Mouse (Mus musculus) c-Kit-positive CD71-negative TER-119-negative erythroid progenitor cells, embryonic 14.5 days (primary cell): ENCODE data around the gene Tns3.

Experiments
- DNase-seq: peaks from one replicate; pipeline ENCODE4 v3.0.0-alpha.2; 2013; ENCODE audit warnings: low read depth

The Tns3 gene

DNA sequence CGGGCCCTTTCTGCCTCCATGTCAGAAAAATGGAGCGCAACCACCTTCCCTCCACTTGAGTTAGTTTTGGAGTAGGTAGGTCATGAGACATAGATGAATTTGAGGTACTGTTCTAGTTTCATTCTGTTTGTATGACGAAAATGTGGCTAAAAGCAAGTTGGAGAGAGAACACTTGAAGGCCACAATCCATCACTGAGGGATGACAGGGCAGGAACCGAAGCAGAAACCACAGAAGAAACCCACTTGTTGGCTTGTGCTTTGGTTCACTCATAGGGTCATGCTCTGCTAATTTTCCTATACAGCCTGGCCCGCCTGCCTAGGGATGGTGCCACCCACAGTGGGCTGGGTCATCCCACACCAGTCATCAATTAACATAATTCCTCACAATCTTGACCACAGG is 14.9 kb upstream of the Tns3 start:
- no peak for DNase-seq

DNA sequence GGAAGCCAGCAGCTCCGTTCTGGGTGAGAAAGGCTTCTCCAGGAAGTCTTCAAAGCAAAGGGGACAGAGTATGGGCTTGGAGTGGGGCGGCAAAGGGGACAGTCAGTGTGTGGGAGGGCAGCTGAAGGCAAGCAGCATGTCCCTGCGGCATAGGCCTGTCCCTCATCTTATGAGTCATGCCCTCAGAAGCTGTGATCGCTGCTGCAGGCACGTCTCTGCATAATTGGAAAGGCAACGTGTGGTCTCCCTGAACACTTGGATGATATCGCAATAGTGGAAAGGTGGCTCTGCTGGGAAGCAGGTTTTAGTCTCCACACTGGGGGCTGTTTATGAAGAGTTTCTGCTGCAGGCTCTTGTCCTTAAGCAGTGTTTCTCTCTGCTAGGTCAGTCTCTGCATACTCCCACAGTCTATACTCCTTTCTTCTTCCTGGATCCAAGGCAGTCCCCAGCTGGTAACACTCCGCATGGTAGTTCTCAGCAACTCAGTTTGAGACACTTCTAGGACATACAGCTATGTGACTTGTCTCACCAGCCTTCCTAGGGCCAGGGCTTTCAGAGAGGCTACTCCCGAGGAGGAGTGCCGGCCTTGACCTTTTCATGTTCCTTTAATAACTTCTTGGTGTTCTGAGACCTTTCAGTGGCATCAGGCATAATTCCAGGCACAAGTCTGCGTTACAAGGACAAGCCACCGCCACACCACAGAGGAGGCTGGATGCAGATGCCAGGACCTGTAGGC is 14.1 kb upstream of the Tns3 start:
- DNase-seq, result no peak

DNA sequence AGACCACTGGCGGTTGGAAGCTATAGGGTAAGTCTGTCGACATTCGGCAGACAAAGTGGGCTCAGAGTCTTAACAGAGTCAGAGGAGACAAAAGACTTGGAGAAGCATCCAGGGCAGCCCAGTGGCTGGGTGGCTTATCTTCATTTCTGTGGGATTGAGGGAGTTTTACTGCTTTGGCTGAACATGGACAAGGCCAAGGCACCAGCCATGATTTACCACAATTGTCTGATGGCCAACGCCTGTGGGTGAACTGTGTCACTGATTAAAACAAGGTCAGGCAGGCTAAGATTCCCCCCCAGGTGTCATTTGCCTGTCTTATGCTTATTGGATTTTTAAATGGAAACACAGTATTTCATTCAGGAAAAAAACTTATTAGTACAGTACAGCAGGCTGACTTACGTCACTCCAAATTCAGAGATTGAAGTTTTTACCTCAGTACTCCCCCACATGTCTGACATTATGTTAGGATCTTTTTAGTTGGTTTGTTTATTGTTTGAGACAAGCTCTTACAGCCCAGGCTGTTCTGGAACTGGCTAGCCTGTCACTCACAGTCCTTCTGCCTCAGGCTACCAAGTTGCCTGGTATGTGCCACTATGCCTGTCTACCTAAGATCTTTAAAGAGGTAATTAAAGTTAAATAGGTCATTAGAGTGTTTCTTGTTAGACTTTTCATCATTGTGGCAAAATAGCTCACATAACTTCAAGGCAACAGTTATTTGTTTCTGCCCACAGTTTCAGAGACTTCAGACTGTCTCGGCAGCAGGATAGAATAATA is 11.6 kb upstream of the Tns3 start:
- DNase-seq, result no peak

DNA sequence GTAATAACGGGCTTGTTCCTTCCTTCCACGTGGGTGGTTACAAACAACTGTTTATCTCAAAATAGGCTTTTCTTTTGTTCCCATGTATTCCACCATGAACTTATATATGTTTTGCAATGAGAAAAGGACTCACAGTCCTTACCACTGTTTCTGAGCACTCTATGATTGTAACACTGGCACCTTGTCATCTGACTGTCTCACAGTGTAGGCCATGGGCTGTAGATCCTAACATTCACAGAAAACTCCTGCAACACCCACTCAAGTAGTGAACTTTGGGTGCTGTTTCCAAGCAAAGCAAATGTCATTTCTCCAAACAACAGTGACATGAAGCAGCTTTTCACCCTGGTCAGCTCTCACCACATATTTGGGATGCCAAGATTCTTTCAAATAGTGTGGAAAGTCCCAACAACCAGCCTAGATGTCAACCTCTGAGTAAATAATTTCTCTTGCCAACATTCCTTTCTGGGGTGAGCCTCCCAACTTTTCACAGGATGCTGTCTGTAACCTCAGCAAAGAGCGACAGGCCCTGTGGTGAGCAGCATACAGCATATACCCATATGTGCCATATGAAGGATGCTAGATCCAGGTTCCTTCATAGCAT is 10.3 kb upstream of the Tns3 start:
- DNase-seq, result no peak

DNA sequence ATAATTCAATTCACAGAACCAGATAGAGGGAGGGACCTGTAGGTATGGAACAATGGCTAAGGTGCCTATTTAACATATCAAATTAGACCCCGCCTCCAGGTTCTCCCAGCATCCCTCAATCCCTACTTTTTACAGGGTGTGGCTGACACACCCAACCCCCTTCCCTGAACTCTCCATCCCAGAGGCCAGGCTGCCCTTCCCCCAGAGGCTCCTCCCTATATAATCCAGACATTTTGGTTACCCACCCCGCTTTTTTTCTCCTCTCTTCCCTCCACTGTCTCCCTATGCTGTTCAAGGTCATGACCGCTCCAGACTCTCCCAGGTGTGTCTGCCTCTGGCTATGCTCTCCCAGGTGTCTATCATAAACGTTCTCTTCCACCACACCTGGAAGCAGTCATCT is 7.4 kb upstream of the Tns3 start:
- no peak for DNase-seq

DNA sequence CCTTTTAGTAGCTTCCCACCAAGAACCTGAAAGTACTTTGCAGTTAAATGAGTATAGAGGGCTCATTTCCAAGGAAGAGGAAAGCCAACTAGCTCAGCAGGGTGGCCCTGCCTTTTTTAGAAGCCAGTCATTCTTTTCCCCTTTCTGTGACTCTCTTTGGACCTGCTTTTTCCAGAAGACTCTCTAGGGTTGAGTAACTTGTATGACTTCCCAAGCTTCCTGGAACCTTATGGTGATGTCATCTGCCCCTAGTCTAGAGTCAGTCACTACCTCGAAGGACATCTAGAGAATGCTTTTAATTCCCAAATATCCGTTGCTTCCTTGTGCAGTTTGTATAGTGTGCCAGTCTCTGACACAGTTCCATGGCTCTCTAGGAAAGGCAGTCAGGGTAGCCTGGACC is 4.8 kb upstream of the Tns3 start:
- no peak for DNase-seq

DNA sequence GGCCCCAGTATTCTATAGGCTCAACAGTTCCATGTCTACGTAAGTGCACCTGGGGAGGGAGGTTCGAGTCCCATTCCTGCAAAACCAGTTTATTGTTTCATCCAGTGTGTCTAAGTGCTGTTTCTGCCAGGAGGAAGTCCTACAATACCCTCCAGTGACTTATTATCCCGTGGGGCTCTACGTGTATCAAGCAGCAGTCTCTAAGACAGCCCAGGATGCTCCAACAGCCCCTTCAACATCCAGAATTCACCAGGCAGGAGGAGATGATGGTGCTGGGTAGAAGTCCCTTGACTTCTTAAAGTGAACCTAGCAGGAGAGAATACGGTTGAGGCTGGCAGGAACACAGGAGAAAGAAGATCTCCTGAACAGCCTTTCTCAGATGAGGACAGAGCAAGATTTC is 462 bp upstream of the Tns3 start:
- DNase-seq, result no peak

DNA sequence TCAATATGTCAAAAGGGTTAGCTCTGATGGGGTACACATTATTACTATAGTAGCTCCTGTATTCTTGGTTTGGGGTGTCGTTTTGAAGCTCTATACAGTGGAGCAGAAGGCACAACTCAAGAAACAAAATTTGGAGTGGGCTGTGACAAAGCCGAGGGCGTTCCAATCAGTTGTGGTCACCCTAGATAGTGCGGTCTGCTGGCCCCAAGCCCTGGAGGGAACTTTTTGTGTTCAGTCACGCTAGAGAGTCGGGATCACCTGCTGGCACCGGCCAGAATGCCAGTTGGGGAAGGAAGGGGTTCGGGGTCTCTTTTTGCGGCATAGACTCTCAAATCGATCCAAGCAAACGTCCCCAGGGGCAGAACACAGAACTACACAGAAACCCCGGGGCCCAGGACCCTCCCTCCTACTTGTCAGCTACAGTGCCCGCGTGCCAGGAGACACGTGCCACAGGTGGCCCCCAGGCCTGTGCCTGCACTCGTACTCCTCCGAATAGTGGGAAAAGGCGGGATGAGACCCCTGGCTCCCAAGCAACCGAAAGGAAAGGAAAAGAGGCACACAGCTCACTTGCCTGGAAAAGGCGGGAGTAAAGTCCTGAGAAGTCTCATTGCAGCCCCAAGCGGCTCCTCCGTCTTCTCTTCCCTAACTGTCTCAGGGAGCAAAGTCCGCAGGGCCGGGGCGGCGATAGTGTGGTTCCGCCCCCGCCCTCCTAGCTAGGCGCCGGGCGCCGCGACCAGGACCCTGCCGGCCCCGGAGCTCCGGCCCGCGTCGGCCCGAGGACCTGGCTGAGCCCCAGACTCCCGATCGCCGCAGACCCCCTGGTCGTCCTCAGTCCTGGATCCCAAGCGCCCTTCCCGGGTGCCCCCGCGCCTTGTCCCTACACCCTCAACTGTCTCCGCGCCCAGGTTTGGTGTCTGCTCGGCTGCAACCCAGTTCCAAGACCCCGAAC is 617 bp downstream of the Tns3 start:
- no peak for DNase-seq

DNA sequence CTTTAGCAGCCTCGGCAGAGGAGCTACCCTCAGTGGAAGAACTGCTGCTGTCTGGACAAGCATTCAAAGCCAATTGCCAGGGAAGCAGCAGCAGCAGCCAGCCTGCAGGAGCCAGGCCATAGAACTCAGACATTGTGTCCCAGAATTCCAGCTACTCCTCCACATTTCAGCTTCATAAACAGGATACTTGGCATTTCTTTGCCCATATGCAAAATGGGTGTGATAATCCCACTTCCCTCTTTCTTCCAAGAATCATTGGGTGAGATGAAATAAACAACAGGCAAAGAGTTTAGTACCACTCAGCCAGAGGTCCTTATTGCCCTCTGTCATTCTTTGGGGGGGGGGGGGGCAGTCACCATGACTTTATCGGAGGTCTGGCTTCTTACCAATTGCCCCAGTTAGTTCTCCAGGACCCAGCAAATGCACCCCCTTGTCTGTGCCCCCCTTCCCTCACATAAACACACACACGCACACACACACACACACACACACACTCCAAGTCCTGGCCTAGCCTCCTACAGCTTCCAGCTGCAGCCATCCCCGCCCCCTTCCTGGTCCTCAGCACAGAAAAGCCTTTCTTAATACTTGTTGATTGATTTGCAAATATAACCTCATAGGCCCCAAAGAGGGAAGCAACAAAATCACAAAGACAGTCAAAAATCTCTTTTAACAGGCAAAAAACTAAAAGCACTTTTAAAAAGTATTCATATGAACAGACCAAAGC is 1.5 kb downstream of the Tns3 start:
- no peak for DNase-seq

DNA sequence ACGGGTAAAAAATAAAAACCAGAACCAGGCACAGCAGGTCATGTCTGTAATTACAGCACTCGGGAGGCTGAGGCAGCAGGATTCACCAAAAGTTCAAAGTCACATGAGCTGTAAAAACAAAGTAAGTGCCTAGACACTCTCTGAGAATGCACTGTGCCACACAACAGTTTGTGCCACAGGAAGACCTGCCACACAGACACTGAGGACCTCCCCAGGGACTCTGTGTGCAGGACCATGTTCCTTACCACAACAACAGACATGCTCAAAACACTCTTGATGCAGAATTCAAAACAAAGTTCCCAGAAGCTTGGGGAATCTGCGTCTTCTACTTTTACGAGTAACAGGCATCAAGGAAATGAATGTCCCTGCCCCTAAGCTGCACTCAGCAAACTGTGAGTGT is 3.4 kb downstream of the Tns3 start:
- no peak for DNase-seq

DNA sequence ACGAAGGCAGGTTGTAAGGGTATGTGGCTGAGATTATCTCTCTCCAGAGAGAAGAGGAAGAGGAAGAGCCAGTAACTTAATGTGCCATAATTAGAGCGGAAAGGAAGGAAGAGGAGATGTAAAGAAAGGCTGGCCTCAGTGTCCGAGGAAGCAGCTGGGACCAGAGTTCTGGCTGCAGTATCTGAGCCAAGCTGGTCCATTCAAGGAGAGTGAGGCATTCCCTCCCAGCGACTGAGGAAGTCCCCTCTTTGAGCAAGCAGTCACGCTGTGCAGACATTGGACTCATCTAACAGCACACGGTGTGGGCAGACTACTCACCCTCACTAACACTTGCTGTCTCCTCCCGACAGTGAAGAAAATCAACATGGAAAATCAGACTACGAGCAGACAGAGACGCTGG is 4.5 kb downstream of the Tns3 start:
- DNase-seq, result no peak

DNA sequence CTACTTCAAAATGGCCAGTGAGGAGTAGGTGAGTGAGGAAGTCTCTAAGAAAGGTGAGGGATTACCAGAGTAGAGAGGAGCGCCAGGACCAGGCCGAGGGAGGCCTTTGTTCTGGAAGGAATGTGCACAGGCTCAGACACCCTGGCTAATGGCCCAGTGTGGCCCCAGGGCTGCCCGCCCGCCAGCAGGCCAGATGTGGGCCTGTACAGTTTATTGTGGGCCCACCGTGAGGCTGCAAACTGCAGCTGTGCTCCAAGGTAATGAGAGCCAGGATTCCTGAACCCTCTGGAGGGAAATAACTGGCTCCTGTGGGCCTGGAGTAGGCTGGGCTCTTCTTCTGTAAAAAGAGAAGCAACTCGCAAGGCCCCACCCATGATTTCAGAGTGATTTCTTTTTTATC is 5.3 kb downstream of the Tns3 start:
- DNase-seq, result no peak

DNA sequence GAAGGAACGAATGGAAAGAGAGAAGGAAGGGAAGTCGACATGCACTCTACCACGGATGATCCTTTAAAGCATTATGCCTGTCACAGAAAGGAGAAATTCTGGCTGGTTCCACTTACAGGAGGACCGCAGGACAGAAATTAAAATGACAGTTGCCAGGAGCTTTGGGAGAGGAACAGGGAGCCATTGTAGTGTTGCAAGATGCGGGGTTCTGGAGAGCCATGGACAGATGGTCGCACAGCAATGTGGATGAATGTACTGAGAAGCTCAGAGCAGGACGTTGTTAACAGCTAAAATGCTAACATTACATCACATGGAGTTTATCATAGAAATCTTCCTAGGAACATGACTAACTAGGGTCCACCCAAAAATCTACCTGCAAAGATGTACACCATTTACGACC is 6.8 kb downstream of the Tns3 start:
- no peak for DNase-seq

DNA sequence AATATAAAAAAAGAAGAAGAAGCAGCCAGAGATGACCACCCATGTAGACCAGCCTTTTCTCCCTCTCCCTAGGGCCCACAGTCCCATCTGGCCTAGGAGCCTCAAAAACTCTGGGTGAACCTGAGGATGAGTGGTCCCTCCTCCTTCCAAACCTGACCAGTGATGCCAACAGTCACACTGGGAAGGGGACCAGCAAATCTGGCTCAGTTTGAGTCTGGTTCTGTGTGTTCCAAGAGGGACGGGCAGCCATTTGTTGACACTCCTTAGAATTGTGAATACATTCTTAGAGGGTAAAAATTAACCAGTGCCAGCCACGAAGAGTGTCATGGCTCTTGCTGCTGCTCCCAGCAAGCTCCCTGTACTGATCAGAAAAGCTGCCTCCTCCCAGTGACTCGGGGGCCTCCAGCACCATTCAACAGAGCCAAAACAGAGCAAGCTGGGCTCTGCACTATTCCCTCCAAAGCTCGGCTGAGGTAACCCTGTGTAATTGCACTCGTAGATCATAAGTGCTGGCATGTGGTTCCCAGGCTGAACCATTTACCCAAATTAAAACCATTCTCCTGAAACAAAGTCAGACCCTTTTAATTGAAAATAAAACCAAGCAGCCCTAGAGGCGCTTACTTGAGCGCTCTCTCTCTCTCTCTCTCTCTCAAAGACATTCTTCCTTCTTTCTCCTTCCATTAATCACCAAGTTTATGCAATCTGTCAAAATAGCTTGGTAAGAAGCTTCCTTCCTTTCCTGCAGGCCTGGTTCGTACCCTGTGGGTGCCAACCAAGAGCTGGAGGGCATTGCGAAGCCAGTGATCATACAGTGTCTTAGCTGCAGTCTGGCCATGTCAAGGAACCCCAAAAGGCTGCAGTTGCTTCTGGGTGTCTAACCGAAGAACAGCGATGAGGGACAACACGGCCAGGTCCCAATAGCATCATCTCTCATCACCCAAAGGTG is 7.6 kb downstream of the Tns3 start:
- DNase-seq, result no peak

DNA sequence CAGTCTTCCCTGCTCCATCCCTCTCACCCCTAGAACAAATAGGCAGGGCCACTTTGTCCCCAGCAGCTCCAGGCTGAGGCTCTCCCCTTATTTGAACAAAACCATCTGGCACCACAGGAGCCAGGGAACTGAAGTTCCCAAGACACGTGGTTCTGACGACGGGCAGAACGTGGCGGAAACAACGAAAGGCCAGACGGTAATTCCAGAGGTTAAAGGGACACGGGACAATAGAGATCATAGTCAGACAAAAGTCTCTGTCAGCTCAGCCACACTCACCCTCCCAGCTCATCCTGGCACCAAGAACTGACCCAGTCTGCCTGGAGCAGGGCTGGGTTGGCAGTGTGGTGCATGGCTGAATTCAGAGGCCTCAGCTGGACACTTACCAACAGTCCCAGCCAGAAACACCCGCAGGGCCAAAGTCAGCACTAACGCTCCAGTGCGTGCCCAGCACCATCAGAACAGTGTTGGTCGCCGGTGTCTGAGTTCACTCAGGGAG is 10.5 kb downstream of the Tns3 start:
- DNase-seq, result no peak

DNA sequence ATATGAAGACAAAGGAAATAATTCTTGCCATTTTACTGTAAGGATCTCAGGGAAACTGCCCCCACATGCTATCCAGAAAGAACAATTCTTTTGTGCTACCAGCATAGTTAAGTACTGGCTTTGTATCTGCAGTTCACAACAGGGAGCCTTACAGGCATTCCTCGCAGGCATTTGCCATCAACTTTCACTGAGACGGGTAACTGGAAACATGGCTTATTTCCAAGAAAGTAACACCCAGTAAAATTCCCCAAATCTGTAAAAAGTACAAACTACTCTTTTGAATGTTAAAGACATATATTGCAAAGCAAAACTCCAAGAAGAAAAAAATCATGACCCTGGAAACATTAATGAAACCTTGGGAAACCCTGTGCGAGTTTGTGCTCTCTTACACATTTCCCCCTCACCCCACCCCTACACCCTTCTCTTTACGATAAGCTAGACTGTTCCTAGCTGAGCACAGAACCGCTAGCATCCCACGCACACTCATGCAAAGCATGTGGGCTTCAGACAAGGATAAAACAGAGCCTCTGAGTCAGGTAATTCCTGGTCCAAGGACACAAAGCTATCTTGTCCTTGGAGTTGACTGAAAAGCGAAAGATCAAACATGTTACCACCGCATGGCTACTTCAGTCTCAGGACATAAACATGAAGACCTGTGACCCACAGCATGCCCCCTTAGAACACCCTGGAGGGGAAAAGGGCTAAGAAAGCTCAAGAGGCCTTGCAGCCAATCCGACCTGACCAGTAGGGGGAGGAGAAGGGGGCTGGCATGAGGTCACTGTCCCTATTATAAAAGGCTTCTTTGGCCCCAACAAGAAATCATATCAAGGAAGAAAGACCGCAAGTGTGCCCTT is 11.3 kb downstream of the Tns3 start:
- DNase-seq, result no peak

DNA sequence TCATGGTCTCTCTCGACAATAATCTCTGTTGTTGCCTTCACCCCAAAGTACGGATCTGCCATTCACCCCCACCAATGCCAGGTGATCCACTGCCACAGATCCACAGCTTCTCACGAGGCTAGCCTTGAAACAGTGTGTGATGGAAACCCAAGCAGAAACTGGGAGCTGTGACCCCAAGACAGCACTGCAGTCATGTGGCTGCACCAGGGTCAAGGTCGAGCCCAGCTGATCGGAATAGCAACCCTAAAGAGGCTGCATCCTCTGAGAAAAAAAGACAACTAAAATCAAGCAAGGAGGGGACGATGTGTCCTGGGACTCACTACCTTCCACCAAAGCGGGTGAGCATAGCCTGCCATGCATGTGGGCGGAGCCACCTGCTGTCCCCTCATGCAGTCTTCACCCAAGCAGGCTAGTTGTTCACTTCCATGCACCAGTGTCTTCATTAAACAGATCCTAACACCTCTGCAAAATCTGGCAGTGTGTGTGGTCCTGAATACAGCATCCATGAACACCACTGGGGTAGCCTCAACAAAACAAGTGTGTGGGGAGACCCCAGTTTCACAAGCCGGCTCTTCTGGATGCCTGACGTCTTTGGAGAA is 12.1 kb downstream of the Tns3 start:
- DNase-seq, result no peak

DNA sequence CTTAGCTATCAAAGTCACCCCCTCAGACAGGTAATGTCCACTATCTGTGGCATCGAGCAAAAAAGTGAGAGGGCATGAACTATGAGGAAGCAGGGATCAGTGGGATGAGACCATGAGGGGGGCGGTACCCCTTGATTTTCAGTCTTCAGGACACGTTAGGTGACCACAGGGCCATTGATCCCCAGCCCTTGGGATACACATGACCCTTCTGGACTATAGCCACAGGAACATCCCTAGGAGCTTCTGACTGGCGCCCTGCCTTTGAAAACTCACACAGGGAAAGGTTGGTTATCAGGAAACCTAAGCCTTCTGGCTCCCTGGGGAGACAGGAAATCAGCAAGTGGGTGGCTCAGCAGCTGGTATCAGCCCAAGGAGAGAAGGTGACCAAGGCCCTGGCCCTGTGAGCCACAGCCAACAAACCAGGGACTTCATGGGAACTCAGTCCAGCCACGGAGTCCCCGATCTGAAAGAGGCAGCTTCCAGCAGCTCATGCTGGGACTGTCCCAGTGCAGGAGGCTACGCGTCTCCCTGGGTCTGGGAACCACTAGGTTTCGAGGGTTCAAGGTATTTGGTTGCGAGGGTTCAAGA is 12.8 kb downstream of the Tns3 start:
- no peak for DNase-seq

DNA sequence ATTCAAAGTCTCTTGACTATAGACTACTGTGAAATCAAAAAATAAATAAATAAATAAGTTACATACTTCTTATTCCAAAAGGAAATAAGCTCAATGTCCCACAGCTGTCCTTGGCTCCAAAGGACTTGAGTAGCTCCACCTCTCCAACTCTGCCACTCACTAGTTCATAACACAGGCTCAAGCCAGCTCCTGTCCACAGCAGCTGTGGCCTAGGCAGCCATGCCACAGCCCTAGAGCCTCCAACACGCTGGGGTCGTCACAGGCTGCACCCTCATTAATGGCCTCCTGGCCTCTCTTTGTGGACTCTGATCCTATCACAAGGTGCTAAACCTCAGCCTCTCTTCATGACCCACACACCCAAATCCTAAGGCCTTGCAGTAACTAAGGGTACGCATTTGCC is 18.7 kb downstream of the Tns3 start:
- DNase-seq, result no peak
